Mouse (Mus musculus) heart, adult 2 months (tissue): ENCODE results near the gene Ssxa1.

ENCODE experiments used
- CTCF ChIP-seq: fragments of 200-600 bp; IDR thresholded peaks from 2 replicates; pipeline ENCODE4 v1.8.1; 2022; ENCODE audit warnings: antibody characterized with exemption, mild to moderate bottlenecking, moderate library complexity
- POLR2A ChIP-seq: fragments of 200-500 bp; IDR thresholded peaks from 2 replicates; pipeline ENCODE4 v1.6.1; 2011; ENCODE audit warnings: mild to moderate bottlenecking, low read depth, low read length, control low read depth; ENCODE audit not compliant: insufficient read depth

GRCm38 (mm10) chrX:21088645-21088982 lies 27.0 kb upstream of the Ssxa1 start:
- TF ChIP-seq POLR2A (no peak), CTCF (no peak)
